Mouse (Mus musculus) gastrocnemius, postnatal 10 days (tissue): Measurements from ENCODE around the gene Sv2a. TPM values are rescaled to one million over a fixed set of nuclear protein-coding genes. Genes with fewer than 3 reads are reported as not detected.

ENCODE experiments used
- DNase-seq: peaks from one replicate; pipeline ENCODE4 v3.0.0; 2021; ENCODE audit warnings: mixed read lengths
- long read RNA-seq, 2 experiments: library from polyadenylated mRNA; stranded (forward); transcript quantifications; one replicate each; pipeline ENCODE4 v2.0.0; 2021
- total RNA-seq, 2 experiments: library from RNA; stranded (reverse); gene quantifications; 2 replicates each; pipeline ENCODE4 v1.2.3; 2021

Sv2a gene
- 1 to 10 TPM; 4.1 TPM for total RNA-seq
- long read RNA-seq, experiment 1, full-length matches to known transcripts, result 4 of 10 reads
- long read RNA-seq, experiment 1, partial matches to known transcripts, result 3 of 10 reads
- long read RNA-seq, experiment 1, other reads (novel, unspliced or antisense), result 3 of 10 reads
- long read RNA-seq, experiment 2, partial matches to known transcripts, result 1 of 2 reads
- long read RNA-seq, experiment 2, other reads (novel, unspliced or antisense), result 1 of 2 reads

DNA sequence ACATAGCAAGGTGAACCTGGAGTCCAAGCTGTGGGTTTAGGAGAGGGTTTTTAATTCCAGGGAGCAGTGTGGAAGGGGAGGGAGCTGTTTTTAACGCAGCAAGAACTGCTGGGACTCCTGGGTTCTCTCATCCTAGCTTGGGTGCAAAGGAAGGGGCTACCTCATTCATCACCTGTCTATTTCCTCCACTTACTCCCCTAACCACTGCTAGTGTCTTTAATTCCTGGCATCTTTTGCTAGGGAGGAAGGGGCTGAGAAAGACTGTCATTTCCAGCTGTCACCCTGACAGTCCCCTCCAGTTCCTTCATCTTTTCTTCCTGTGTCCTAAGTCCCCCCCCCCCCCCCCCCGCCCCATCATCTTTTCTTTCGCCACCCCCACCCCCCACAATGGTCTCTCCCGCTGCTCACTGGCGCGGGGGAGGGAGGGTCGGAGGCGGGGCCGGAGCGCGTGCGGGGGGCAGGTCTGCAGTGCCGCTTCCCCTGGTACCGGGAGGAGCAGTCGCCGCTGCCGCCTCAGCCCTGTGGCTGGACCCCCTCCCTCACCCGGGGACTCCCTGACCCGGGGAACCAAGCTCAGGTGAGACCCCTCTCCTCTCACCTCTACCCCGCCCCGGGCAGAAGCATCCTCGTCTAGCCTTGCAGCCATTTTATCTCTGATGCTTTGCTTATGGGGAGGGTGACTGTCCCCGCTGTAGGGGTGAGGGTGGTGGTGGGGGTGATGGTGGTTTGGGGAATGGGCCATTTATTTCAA, at the start of gene Sv2a:
Gene Sv2a, plus strand, starts transcription at position 425 of the 751 bp plus-strand sequence.
- peak; percentile 48 for DNase-seq

DNA sequence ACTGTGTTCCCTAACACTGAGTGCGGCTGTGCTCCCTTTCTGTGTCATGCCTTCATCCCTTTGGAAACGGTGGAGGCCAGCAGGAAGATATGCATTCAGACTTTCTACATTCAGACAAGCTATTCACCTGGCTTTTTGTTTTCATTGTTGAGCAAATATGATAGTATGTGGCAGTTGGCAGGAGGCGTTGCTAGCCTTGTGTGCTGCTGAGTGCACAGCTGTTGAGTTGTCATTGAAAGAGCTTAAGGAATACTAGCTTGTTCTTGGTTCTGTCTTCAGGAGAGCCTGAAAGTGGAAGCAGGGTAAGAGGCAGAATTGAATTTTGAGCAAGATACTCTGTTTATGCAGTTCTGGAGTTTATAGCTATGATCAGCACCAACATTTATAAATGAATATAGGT, 48.5 kb upstream of the Sv2a start:
- DNase-seq, result no peak

DNA sequence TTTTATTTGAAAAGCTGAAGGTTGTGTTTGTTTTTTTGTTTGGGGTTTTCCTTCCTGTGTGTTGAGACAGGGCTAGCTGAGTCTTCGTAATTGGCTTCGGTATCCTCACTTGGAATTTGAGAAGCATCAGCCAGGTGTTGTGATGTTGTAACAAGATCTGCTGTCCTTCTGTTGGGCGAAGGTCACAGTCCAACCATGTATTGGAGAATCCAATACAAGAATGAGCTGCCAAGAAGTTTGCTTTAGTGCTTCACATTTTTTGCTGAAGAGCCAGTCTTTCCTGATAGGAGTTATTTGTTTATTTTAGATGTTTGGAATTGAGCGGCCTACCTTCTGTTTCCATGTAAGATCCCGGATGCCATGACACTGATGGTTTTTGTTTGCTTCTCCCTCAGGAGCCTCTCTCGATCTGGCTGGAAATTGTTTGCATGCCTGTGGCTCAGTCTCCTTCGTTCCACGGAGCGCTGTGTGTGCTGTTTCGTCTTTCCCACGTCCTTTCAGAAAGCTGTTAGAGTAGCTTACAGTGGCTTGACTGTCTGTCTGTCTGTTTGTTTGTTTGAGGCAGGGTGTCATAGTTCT, 47.5 kb upstream of the Sv2a start:
- DNase-seq, result no peak

DNA sequence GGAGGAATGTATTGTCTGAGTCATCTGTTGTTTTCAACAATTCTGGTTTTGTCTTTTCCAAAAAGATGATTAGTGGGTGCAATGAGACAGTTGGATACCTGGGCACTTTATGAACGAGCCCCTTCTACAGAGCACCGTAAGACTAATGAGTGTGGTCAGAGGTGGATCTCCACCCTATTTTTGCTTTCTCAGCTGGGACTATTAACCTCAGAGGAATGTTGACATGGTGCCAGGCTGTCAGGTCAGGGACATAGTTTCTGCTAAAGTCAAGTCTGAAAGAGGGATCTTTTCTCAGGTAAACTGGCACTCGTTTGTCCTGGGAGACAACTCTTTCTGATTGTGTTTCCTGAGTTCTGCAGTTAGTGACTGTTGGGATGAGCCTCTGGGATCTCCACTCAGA, 45.9 kb upstream of the Sv2a start:
- DNase-seq, result no peak

DNA sequence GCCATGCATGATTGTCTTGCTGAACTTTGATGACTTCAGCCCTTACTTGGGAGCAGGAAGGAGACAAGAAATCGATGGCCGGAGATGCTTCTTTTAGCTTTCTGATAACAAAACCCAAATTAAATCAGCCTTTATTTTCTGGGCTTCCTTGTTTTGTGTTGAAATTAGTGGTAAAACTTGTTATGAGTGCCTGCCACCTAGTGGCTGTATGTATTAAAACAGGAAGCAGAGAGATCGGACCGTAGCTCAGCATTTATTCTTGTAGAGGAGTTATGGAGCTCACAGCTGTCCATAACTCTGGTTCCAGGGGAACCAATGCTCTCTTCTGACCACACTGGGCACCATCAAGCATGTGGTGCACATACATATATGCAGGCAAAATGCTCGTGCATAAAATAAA, 33.0 kb upstream of the Sv2a start:
- no peak for DNase-seq

DNA sequence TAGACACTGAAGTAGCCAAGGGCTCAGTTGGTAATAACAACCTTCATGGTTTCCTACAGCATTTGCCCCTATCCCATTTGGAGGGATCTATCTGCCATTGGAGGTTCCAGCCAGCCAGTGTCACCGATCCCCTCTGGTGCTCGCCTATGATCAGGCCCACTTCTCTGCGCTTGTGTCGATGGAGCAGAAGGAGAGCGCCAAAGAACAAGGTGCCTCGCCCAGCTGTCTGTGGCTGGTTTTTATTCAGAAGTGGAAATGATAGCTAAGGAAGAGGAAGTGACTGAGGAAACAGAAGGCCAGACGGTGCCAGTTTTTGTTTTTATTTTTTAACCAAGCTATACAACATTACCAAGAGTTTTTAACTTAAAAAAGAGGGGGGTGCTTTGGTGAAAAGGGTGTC, 29.1 kb upstream of the Sv2a start:
- DNase-seq, result no peak

DNA sequence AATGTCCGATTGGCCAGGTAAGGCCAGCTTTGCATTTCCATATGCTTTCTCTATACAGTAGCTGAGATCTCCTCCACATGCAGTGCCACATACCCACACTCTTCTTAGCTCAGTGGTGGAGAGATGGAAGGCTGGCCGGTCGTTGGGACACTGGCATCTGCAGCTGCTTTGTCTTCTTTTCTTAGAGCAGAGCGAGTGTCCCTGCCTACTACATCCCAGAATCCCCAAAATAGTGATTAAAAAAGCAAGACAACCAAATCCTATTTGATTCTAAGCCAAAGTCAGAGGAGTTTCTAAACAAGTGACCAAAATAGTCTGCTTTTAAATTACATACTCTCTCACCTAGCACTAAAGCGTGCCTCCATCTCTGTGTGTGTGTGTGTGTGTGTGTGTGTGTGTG, 28.3 kb upstream of the Sv2a start:
- DNase-seq, result no peak

DNA sequence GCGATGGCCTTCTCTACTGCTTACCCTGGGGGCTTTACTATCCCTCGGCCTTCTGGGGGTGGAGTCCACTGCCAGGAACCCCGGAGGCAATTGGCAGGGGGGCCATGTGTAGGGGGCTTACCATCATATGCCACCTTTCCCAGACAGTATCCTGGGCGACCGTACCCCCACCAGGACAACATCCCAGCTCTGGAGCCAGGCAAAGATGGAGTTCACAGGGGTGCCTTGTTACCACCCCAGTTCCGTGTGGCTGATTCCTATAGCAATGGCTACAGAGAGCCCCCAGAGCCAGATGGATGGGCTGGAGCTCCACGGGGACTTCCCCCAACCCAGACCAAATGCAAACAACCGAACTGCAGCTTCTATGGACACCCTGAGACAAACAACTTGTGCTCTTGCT, 25.4 kb upstream of the Sv2a start:
- no peak for DNase-seq

DNA sequence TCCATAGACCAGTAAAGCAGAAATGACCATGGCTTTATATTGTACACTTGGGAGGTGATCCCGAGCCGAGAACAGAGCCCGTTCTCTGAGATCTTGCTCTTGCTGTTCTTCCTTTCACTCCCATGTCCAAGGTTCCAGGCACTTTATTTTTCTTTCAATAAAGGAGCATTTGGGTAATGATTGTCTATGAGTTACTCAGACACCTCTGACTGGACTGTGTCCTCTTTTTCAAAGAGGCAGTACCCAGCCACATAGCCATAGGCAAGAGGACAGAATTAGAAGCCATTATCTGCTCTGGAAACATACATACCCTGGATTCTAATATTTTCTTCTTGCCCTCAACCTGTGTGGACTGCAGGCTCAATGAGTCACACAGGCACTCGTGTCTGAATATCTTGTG, 21.1 kb upstream of the Sv2a start:
- DNase-seq, result no peak

DNA sequence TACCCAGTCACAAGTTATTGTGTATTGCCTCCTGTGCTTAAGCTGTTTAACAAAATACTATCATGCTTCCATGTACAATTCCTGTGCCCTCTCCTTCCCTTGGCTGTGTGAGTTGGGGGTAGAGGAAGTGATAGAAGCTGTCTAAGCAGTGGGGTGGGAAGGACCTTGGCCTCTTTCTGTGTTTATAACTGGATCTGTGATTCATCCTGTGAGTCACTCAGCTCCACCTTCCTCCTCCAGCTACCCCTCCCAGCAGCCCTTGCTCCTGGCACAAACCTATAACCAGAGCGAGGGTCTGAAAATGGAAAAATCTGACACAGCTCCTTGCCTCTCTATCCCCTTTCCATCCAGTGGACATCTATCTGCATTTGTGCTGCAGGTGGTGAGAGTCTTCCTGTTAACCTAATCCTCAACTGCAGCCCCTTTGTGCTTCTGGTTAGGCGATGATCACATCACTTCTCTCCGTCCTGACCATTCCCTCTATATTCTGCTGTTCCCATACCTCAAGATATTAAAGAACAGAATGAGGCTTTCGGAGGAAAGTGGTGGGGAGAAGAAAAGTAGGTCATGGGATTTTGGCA, 20.6 kb upstream of the Sv2a start:
- no peak for DNase-seq

DNA sequence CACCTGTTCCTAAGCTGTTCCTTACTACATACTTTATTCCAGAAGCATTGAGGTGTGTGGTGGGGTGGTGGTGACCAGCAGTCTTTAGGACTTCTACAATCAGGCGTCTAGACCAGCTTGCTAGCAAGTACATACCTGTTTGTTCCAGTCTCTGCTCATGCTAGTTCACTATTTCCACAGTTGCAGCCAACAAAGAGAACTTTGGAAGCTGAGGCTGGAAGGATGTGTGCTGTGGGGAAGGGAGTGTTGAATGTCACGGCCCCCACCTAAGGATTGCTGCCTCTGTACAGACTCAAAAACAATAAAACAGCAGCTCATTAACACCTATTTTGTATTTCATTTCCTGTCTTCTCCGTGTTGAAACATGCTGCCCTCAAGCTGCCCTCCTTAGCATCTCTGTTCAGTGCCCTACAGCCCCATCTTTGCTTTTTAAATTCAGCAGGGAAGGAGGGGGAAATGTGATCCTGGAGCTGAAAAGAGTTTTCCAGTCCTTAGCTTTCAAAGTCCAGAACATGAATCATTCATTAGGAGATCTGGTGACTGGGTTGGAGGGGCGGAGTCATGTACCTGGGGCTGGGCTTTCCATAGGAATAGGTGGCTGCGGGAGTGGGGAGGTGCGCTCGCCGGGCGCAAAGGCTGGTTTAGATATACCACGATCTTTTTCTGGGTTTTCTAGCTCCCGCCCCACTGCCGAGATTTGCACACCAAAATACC, 20.0 kb upstream of the Sv2a start:
- no peak for DNase-seq

DNA sequence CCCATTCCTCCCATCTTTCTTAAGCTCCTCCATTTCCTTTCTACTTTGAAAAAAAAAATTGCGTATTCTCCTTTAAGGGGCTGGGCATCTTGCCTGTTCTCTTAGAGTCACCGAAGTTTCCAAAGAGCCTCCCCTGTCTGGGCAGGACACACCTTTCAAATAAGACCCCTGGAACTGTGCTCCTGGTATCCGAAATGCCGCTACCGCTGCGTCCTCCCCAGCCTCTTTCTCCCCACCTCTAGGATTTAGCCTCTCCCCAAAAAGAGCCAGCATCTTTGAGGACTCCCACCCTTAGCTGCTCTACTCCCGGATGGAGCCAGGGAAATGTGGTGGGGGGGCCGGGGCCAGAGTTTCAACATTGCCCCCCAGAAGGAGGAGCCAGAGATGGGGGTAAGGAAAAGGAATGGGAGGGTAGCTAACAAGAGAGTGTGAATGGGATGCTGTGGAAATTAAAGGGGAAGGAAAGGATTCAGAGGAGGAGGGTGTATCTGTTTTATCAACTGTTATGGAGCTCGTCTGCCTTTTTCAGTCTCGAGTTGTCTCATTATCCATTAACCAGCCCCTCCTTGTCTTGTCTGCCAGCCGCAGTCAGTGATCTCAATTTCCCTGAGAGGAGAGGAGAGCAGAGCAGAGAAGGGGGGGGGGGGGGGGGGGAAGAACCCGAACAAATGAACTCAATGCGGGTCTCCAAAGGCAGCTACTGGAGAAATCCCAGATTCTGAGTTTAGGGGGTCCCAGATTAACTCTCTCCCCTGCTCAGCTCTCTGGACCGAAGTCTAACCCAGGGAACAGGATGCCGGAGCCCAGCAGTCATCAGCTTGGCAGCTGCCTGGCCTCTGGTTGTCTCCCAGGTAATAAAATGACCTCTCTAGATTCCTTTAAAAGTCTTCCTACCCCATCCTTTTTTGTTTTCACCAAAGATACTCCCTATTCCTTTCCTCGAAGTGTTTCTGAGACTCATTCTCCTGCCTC, 18.8 kb upstream of the Sv2a start, which contains the start of gene Mtmr11:
Gene Mtmr11, plus strand, starts transcription at position 136 of the 972 bp plus-strand sequence.
- no peak for DNase-seq

DNA sequence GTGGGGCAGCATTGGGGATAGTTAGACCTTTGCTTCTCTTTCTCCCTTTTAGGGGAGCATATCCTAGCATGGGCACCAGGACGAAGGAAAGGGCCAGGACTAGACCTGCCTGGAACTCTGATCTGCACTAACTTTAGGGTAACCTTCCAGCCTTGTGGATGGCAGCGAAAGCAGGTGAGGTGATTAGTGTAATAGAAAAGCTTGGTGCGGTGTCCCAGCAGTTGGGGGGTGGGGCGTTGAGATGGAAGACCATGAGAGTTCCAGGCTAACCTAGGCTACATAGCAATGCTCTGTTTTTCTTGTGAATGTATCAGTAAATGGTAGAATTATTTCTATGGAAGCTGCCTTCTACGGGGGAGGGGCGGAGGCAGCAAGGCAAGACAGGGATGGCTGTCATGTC, 17.9 kb upstream of the Sv2a start:
- DNase-seq, result no peak

DNA sequence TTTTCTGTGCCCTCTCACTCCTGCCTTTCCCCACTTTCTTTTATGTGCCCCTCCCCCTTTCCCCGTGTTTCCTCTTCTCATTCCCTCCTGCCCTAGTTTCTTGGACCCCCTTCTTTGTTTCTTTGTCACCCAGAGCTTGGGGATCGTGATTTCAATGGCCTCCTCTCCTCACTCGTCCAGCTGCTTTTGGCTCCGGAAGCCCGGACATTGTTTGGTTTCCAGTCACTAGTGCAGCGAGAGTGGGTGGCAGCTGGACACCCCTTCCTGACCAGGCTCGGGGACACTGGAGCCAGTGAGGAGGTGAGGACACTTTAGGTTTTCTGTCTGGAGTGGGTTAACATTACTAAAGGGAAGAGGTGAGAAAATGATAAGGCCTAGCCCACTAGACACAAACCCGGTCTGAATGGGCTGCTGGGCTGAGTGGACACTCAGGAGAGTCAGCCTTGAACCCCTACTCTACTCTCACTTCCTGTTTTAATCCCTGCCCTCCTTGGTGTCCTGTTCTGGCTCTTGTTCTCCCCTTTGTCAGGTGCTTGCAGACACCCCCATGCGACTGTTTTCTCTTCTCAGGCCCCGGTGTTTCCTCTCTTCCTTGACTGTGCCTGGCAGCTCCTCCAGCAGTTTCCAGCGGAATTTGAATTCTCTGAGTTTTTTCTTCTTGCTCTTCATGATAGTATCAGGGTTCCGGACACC, 12.3 kb upstream of the Sv2a start:
- DNase-seq, result no peak

DNA sequence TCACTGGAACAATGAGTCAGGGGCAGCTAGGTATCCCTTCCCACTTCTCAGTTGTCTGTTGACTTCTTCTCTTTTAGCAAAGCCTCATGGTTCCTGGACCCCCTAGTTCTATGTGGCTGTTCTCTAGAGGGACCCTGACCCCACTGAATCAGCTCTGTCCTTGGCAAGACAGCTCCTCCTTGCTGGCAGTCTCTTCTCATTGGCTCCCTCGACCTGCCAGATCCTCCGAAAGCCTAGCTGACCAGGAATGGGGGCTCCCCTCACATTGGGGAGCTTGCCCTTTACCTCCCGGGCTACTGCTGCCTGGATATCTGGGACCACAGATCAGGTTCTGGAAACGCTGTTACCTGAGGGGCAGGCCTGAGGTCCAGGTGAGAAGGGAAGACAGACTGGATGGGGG, 10.7 kb upstream of the Sv2a start:
- no peak for DNase-seq

DNA sequence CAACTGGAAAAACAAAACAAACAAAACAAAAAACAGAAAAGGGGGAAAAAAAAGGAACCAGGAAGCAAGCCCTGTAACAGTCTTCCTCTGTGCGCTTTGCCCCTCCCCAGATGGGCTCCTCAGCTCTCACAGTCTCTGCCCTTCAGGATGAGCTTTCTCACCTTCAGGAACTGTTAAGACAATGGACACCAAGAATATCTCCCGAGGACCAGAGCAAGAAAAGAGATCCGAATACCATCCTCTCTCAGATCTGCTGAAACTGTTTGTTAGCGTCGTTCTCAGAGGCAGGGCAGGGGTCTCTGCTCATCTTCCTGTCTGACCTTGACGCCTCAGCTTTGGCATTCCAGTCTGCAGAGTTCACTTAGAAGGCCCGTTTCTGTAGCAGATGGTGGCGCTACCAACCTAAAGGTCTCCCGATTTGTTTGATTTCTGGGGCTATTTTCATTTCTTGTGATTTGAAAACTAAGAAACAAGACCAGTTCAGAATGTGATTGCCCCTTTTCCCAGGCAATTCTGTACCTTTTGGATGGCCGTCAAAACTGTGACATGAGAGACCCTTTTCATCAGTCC, 9.9 kb upstream of the Sv2a start:
- no peak for DNase-seq

DNA sequence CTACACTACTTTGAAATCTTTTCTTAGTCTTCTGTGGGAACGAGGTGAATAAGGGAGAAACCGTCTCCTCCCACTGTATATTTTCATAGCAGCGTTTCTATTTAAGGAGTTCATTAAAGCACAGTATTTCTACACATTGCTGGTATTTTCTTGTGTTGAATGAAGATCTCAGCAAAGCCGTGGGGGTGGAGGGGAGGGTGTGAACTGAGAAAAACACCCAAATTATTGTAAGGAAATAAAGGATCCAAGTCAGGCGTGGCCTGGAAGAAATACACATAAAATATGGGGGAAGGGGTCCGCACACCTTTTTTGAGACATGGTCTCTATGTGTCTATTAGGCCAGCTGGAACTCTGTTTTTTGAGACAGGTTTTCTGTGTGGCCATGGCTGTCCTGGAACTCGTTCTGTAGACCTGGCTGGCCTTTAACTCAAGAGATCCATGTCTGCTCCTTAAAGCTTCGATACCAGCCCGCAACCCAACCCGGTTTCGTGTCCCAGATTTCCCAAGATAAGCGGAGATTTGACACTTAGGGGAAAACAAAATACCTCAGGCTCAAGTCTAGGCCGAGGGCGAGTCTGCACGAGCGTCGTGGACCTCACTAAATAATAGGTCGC, 9.3 kb upstream of the Sv2a start:
- no peak for DNase-seq

DNA sequence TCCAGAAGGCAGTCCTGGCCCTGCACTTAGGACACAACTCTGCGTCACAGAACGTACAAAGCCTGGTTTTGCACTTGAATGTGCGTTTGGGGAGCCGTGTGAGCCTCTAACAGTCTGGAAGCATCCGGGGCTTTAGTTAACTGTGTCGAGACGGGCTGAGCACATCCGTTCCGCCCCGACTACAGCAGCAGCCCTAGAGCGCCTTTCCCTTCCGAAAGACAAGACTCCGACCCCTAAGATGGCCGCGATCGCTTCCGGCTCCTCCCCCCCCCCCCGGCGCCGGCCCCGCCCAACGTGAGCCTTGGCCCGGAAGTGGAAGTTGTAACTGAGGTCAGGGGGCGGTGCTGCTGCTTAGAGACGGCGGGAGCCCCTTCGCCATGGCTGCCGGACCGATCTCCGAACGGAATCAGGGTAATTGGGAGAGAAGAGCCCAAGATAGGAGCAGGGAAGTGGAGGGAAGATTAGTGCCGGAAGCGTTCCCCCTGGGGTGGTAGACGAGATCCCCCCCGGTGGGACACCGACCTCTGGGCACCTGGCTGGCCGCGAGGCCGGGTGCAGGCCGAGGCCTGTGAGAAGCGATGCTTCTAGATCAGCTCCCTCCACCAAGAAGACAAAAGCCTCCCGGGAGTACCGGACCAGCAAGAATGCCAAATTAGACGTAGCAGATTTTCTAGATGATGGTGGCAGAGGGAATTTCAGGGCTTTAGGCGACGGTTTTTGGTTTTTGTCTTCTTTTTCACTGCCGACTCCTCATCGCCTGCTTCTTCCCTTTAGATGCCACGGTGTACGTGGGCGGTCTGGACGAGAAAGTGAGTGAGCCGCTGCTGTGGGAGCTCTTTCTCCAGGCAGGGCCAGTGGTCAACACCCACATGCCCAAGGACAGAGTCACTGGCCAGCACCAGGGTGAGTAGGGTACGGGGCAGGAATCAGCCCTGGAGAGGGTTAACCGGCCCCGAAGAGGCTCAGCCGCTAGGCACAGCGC, 8.5 kb upstream of the Sv2a start, which contains the start of gene Sf3b4:
Gene Sf3b4, plus strand, starts transcription at position 136 of the 982 bp plus-strand sequence.
- peak; percentile 77 for DNase-seq

DNA sequence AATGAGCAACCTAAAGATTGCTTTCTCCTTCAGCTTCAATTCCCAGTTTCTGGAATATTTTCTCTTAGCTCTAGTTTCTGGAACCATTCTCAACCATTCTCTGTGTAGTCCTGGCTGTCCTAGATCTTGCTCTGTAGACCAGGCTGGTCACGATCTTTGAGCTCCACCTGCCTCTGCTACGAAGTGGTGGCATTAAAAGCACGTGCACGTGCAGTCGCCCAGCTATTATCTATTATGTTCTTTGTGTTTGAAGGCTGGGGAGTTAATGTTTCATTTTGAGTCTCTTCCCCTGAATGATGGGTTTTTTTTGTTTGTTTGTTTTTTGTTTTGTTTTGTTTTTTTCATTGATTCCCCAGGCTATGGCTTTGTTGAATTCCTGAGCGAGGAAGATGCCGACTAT, 7.8 kb upstream of the Sv2a start:
- DNase-seq, result no peak
